Comparison of ENCODE assay signal across 8 mouse cellular contexts in genomic region chr11:96005403-96006271, GRCm38 (mm10). TPM values are rescaled to one million over a fixed set of nuclear protein-coding genes. Genes with fewer than 3 reads are reported as not detected.
DNase-seq lines count a peak whose midpoint lies in the region; ATAC-seq lines count a peak whose summit lies in the region.

TSS of gene Igf2bp1 (minus strand) at chr11:96005940.

- no peaks in the 10 kb centered on the region for H3K9me3 ChIP-seq in heart, embryonic 15.5 days (replicated peaks)
- no peaks in the 10 kb centered on the region for H3K9me3 ChIP-seq in limb, embryonic 13.5 days
- no peaks in the 10 kb centered on the region for H3K9me3 ChIP-seq in neural tube, embryonic 15.5 days (replicated peaks)

- peak; percentile 48 for ATAC-seq in heart, embryonic 15.5 days (replicated peaks; ENCODE audit: insufficient number of reproducible peaks, insufficient read depth, low FRiP score, low read depth)
- ATAC-seq in limb, embryonic 13.5 days (ENCODE audit: low FRiP score, low read depth), result peak; percentile 77
- ATAC-seq in neural tube, embryonic 15.5 days (ENCODE audit: low FRiP score), result peak; percentile 64

- H3K4me3 ChIP-seq in heart, embryonic 15.5 days, result peak within 1 kb of the TSS; percentile 86
- peak within 1 kb of the TSS; percentile 93 for H3K4me3 ChIP-seq in limb, embryonic 13.5 days
- peak within 1 kb of the TSS; percentile 55 for H3K4me3 ChIP-seq in neural tube, embryonic 15.5 days (replicated peaks)

- peak within 1 kb of the TSS; percentile 98 for H3K4me2 ChIP-seq in heart, embryonic 15.5 days
- peak within 1 kb of the TSS; percentile 91 for H3K4me2 ChIP-seq in limb, embryonic 13.5 days (replicated peaks)
- H3K4me2 ChIP-seq in neural tube, embryonic 15.5 days, result peak within 1 kb of the TSS; percentile 92

- peak; percentile 19 for DNase-seq in right cerebral cortex, postnatal 25 days
- no peak for DNase-seq in right cerebral cortex, postnatal 14 days
- peak; percentile 55 for DNase-seq in c-Kit-positive CD71-positive TER-119-positive erythroid progenitor cells, embryonic 14.5 days (ENCODE audit: low spot score)
- no peak for DNase-seq in T-cell, adult 2 months (ENCODE audit: low spot score)
- DNase-seq in layer of hippocampus, postnatal 25 days (ENCODE audit: extremely low spot score in 1 of 2, low spot score in 1 of 2), result no peak

- peak within 1 kb of the TSS; percentile 84 for H3K27ac ChIP-seq in heart, embryonic 15.5 days
- H3K27ac ChIP-seq in limb, embryonic 13.5 days, result peak within 1 kb of the TSS; percentile 99
- peak within 1 kb of the TSS; percentile 82 for H3K27ac ChIP-seq in neural tube, embryonic 15.5 days (replicated peaks)

- H3K27me3 ChIP-seq in heart, embryonic 15.5 days, result no peaks in the 10 kb centered on the region
- H3K27me3 ChIP-seq in limb, embryonic 13.5 days, result no peaks in the 10 kb centered on the region
- no peaks in the 10 kb centered on the region for H3K27me3 ChIP-seq in neural tube, embryonic 15.5 days (replicated peaks)

- H3K4me1 ChIP-seq in heart, embryonic 15.5 days (replicated peaks), result peaks cover 38% of the 10 kb centered on the region
- peaks cover 33% of the 10 kb centered on the region for H3K4me1 ChIP-seq in limb, embryonic 13.5 days
- peaks cover 55% of the 10 kb centered on the region for H3K4me1 ChIP-seq in neural tube, embryonic 15.5 days

- H3K36me3 ChIP-seq in heart, embryonic 15.5 days, result no peaks in the 10 kb centered on the region
- H3K36me3 ChIP-seq in limb, embryonic 13.5 days, result no peaks in the 10 kb centered on the region
- no peaks in the 10 kb centered on the region for H3K36me3 ChIP-seq in neural tube, embryonic 15.5 days

- WGBS in heart, embryonic 15.5 days, result under 1% methylated on average over 68 of the region's 74 CpGs
- WGBS in limb, embryonic 13.5 days, result under 1% methylated on average over 65 of the region's 74 CpGs
- under 1% methylated on average over 71 of the region's 74 CpGs for WGBS in neural tube, embryonic 15.5 days

- H3K9ac ChIP-seq in heart, embryonic 15.5 days, result peak within 1 kb of the TSS; percentile 75
- H3K9ac ChIP-seq in limb, embryonic 13.5 days, result peak within 1 kb of the TSS; percentile 95
- H3K9ac ChIP-seq in neural tube, embryonic 15.5 days (replicated peaks), result peak within 1 kb of the TSS; percentile 67

RNA-seq across cellular contexts. Expression of gene Igf2bp1, which starts in this region (rescaled TPM):
- 20.6 and 25.7 TPM in 2 replicates for polyA plus RNA-seq in heart, embryonic 15.5 days (2015; fragmentation: Nextera tagmentation; extraction: Ambion mirVana)
- polyA plus RNA-seq in limb, embryonic 13.5 days (2015; fragmentation: Nextera tagmentation; extraction: Ambion mirVana), result 83.4 and 85.7 TPM in 2 replicates
- 6.7 and 12.0 TPM in 2 replicates for polyA plus RNA-seq in neural tube, embryonic 15.5 days (2015; fragmentation: Nextera tagmentation; extraction: Ambion mirVana)
- total RNA-seq in layer of hippocampus, postnatal 25 days (2021), result under 1 TPM in 1 of 2 experiments, not detected in 1; 0.12 TPM

Comparison
In these comparisons a context has a peak if more than half of its experiments do, and no peak if none do; other contexts are left out.
1. DNase-seq: peak in right cerebral cortex, postnatal 25 days (single experiment) and c-Kit-positive CD71-positive TER-119-positive erythroid progenitor cells, embryonic 14.5 days (single experiment); none in right cerebral cortex, postnatal 14 days (single experiment), T-cell, adult 2 months (single experiment) and layer of hippocampus, postnatal 25 days (0 of 2).
2. Peak in every context shown above with its lines, with median percentiles within 50 percentile points of each other: ATAC-seq, H3K27ac ChIP-seq, H3K4me2 ChIP-seq, H3K4me3 ChIP-seq and H3K9ac ChIP-seq.